In the genomic region with DNA sequence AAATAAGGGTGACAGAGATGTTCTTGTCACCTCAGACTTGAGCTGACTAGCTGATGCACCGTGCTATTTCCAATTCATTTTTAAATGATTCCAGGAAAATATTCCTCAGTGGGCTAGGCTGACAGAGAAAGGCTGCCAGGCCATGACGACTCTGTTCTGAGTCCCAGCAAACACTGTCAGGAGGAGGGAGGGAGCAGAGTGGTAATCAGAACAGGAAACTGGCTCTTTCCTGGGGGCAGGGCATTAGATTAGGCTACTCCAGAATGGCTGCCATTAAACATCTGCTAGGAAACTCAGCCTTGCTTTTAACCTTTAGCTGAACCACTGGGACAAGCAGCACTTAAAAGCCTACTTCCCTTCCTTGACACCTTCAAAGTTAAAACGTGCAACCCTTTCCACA, we compare ENCODE assay signal across 12 mouse cellular contexts. TPM values are rescaled to one million over a fixed set of nuclear protein-coding genes. Genes with fewer than 3 reads are reported as not detected.
DNase-seq lines count a peak whose midpoint lies in the region.
"Had no signal": no experiment of that assay in that cellular context is flagged by ENCODE, and none has a peak within 500 bp of the region (broad histone marks: within the 10 kb centered on the region; RNA-seq: fewer than 3 reads in every experiment).

No protein-coding gene starts in this region.

- DNase-seq in kidney, postnatal 10 days = peak; percentile 34
- DNase-seq in kidney, adult 9 months = no peak
- DNase-seq in MN1 (ENCODE audit: low spot score) = peak; percentile 21
- peak; percentile 12 to 32 for DNase-seq in heart, adult 9 months (ENCODE audit: low spot score in 2 of 2)
- DNase-seq in heart, postnatal 14 days = peak; percentile 26 to 47
- DNase-seq in retina, postnatal 1 day = no peak
- DNase-seq in left cerebral cortex, postnatal 36 days (ENCODE audit: low spot score in 2 of 2) = no peak
- DNase-seq: adrenal gland, postnatal 10 days; cerebellum, adult 9-10 months; gastrocnemius, adult 2 months; right cerebral cortex, adult 18-20 months; thymus, postnatal 14 days had no signal

- intact Hi-C loops in heart, postnatal 14 days (cut with DNase I) = no loop called here
- intact Hi-C loops in left cerebral cortex, postnatal 36 days (cut with DNase I) = no loop called here

RNA-seq across cellular contexts. Expression of a gene that starts 6.6 kb away (rescaled TPM):
- under 1 TPM; 0.38 to 0.73 TPM for total RNA-seq in heart, postnatal 14 days (2021)
- total RNA-seq in left cerebral cortex, postnatal 36 days (2021) = 1 to 10 TPM in 1 of 2 experiments, under 1 TPM in 1; 0.52 to 1.6 TPM

RNA-seq across cellular contexts. Expression of a gene that starts 14.9 kb away (rescaled TPM):
- 100 to 1,000 TPM; 129 to 137 TPM for total RNA-seq in heart, postnatal 14 days (2021)
- total RNA-seq in left cerebral cortex, postnatal 36 days (2021) = 10 to 100 TPM; 91.3 to 94.5 TPM

Comparison
In these comparisons a context has a peak if more than half of its experiments do, and no peak if none do; other contexts are left out.
1. DNase-seq: peak in kidney, postnatal 10 days (single experiment), MN1 (single experiment), heart, adult 9 months (2 of 2) and heart, postnatal 14 days (2 of 2); none in kidney, adult 9 months (single experiment), retina, postnatal 1 day (single experiment) and left cerebral cortex, postnatal 36 days (0 of 2).